Mouse (Mus musculus) midbrain, embryonic 15.5 days (tissue): Measurements from ENCODE around the gene Agbl1. TPM values are rescaled to one million over a fixed set of nuclear protein-coding genes. Genes with fewer than 3 reads are reported as not detected.

Experiments used
- ATAC-seq: fragments of 200-750 bp; cut with Nextera tagmentation; replicated peaks from 2 replicates; pipeline ENCODE4 v1.8.0; 2017; ENCODE audit warnings: moderate TSS enrichment
- H3K27ac ChIP-seq: fragments of 300-500 bp; sonication (generic); 2 replicates; pipeline ENCODE4 v1.5.1; 2015; ENCODE audit warnings: mild to moderate bottlenecking, inconsistent platforms
- H3K27me3 ChIP-seq: fragments of 300-500 bp; sonication (generic); replicated peaks from 2 replicates; pipeline ENCODE4 v1.6.1; 2015; ENCODE audit warnings: inconsistent platforms
- H3K36me3 ChIP-seq: fragments of 300-500 bp; sonication (generic); replicated peaks from 2 replicates; pipeline ENCODE4 v1.6.1; 2015; ENCODE audit warnings: inconsistent platforms
- H3K4me1 ChIP-seq: fragments of 300-500 bp; sonication (generic); 2 replicates; pipeline ENCODE4 v1.6.1; 2015; ENCODE audit warnings: inconsistent platforms
- H3K4me2 ChIP-seq: fragments of 300-500 bp; sonication (generic); 2 replicates; pipeline ENCODE4 v1.6.1; 2015; ENCODE audit warnings: inconsistent platforms, mild to moderate bottlenecking, moderate library complexity
- H3K4me3 ChIP-seq: fragments of 300-500 bp; sonication (generic); 2 replicates; pipeline ENCODE4 v1.5.1; 2015; ENCODE audit warnings: mild to moderate bottlenecking, inconsistent platforms
- H3K9ac ChIP-seq: fragments of 300-500 bp; sonication (generic); 2 replicates; pipeline ENCODE4 v1.6.1; 2015; ENCODE audit warnings: mild to moderate bottlenecking, inconsistent platforms
- H3K9me3 ChIP-seq: fragments of 300-500 bp; sonication (generic); 2 replicates; pipeline ENCODE4 v1.6.1; 2016; ENCODE audit warnings: inconsistent platforms
- WGBS: fragments of 180-500 bp; shearing (Covaris S2); methylation state at CpG from one replicate; pipeline ENCODE4 v1.1.7; 2015; ENCODE audit warnings: mixed read lengths; 5-methylcytosine and 5-hydroxymethylcytosine counted together
- polyA plus RNA-seq: library from polyadenylated mRNA; unstranded; fragments of >200 nt; fragmentation: Nextera tagmentation; extraction: Ambion mirVana; gene quantifications from 2 replicates; pipeline ENCODE4 v1.2.1, GENCODE M21; 2015

Agbl1 gene
- polyA plus RNA-seq, 1 experiment from 2014 or later, result 0.25 TPM

DNA sequence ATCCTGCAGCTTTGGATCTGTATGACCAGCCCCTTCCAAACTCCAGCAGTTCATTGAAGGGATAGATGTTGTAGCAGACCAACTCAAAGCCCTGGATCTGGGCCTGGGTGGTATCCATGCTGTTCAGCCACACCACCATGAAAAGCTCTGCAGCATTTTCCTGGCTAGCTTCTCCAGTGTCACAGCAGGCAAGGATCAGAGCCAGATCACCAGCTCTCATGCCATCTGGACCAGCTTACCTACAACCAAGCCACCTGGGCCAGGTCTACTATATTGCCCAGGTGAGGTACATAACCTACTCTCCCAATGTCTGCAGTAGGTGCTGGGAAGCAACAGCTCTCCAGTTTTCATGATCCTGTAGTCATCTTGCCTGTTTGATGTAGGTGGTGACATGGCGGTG is 884.3 kb downstream of the Agbl1 start:
- no peak overlapping the region for H3K4me3 ChIP-seq
- H3K27me3 ChIP-seq, result no peaks in the 10 kb centered on the region
- H3K36me3 ChIP-seq, result no peaks in the 10 kb centered on the region
- 97% methylated on average over 1 of the region's 1 CpGs for WGBS
- H3K9ac ChIP-seq, result no peak overlapping the region
- H3K9me3 ChIP-seq, result no peaks in the 10 kb centered on the region
- no peak for ATAC-seq
- H3K27ac ChIP-seq, result no peak overlapping the region
- H3K4me2 ChIP-seq, result no peak overlapping the region
- no peaks in the 10 kb centered on the region for H3K4me1 ChIP-seq

DNA sequence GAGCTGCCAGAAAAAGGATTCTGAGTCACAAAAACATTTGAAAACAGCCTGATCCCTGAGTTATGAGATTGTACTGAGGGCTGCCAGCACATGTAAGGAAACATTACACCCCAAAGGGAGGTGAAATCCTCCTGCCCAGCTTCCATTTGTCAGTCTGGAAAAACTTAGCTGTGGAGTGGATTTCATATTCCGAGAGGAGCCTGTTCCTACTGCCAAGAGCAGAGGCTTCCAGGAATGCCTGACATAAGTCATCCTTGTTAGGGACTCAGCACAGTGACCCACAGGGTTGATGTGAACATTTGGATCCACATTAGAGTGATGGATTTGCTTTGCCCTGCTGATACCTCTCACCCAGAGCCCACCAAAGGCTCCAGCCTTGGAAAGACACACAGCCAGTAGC is 899.4 kb downstream of the Agbl1 start:
- Histone ChIP-seq H3K27me3 (no peaks in the 10 kb centered on the region), H3K27ac (no peak overlapping the region), H3K4me2 (no peak overlapping the region), H3K36me3 (no peaks in the 10 kb centered on the region), H3K4me1 (peaks cover 7% of the 10 kb centered on the region; the same call in 1 of the 2 replicates), H3K9ac (no peak overlapping the region), H3K9me3 (no peaks in the 10 kb centered on the region), H3K4me3 (no peak overlapping the region)
- ATAC-seq, result no peak
- WGBS, result 58% methylated on average over 1 of the region's 1 CpGs

DNA sequence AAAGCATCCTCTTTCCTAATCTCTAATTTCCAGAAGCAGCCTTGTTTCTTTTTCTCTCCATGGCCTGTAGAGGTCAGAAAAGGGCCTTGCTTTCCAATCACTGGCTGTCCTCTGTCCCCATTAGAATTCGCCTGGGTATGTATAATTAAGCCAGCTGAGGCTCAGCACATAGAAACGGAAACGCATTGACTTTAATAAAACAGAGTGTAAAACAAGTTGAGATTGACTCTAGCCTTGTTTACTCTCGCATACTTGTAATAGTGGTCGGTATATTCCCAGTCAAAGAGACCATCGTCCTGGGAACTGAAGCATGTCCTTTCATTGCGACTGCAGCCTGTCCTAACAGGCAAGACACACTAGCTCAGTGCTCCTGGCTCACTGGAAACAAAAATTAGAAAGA is 902.3 kb downstream of the Agbl1 start:
- Histone ChIP-seq H3K4me1 (peaks cover 7% of the 10 kb centered on the region; the same call in 1 of the 2 replicates), H3K36me3 (no peaks in the 10 kb centered on the region), H3K27me3 (no peaks in the 10 kb centered on the region), H3K9ac (no peak overlapping the region), H3K9me3 (no peaks in the 10 kb centered on the region), H3K27ac (no peak overlapping the region; the same call in 1 of the 2 replicates), H3K4me2 (peak overlapping the region; percentile 22), H3K4me3 (no peak overlapping the region)
- ATAC-seq, result peak; percentile 84
- 13% methylated on average over 7 of the region's 7 CpGs for WGBS

DNA sequence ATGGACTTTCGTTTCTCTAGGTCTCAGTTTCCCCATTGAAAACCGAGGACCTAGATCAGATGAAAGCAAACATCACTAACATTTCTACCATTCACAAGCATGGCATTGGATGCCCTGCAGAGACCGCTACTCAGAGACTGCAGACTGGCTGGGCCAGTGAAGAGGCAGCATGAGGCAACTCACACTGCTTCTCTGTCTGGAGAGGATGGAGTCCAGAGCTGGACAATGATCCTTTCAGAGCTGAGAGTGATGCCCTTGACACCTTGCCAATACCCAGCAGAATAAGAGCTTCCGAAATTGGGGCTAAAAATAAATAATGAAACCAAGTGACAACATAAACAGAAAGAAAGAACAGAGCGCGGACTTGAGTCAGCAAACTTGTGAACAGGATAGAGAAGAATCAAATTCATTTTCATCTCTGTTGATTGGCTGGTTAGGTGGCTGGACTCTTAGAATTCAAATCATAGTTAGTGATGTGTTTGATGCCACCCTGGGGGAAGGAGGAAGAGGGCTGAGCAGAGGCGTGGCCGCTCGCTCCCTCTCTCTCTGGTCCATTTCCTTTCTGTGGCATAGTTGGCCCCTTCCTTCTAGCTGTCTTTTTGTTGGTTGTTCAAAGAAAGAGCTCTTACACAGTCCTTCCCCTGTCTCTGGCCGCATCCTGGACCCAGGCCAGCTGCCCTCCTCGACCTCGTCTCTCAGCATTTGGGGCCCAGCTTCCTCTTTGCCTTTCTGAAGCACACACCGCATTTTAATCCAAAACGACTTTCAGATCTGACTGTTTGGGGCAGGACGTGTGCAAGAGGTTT is 903.1 kb downstream of the Agbl1 start:
- no peak overlapping the region for H3K9ac ChIP-seq
- no peaks in the 10 kb centered on the region for H3K36me3 ChIP-seq
- H3K9me3 ChIP-seq, result no peaks in the 10 kb centered on the region
- no peak overlapping the region; the same call in 1 of the 2 replicates for H3K27ac ChIP-seq
- peaks cover 7% of the 10 kb centered on the region; the same call in 1 of the 2 replicates for H3K4me1 ChIP-seq
- H3K4me3 ChIP-seq, result no peak overlapping the region
- no peaks in the 10 kb centered on the region for H3K27me3 ChIP-seq
- peak; percentile 92 for ATAC-seq
- WGBS, result 46% methylated on average over 15 of the region's 15 CpGs
- no peak overlapping the region for H3K4me2 ChIP-seq

DNA sequence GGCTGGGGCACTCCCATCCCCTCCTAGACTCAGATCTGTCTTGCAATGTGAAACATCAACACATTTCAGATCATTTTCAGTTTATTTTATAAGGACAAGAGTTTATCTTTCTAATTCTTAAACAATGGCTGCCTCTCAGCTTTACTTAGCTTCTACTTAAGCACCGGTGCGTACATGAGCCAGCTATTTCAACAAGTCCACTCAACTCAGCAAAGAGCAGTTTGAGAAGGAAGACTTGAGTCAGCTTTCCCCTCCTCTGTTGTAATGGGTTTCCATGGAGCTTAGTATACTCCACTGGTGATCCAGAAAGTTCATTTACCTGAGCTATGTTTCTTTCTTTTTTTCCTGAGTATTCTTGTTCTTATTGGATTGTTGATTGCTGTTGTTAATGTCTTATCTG is 905.2 kb downstream of the Agbl1 start:
- Histone ChIP-seq H3K4me1 (peaks cover 7% of the 10 kb centered on the region; the same call in 1 of the 2 replicates), H3K9me3 (no peaks in the 10 kb centered on the region), H3K4me3 (no peak overlapping the region), H3K36me3 (no peaks in the 10 kb centered on the region), H3K27ac (no peak overlapping the region), H3K9ac (no peak overlapping the region), H3K4me2 (no peak overlapping the region), H3K27me3 (no peaks in the 10 kb centered on the region)
- ATAC-seq, result no peak
- 95% methylated on average over 2 of the region's 2 CpGs for WGBS

DNA sequence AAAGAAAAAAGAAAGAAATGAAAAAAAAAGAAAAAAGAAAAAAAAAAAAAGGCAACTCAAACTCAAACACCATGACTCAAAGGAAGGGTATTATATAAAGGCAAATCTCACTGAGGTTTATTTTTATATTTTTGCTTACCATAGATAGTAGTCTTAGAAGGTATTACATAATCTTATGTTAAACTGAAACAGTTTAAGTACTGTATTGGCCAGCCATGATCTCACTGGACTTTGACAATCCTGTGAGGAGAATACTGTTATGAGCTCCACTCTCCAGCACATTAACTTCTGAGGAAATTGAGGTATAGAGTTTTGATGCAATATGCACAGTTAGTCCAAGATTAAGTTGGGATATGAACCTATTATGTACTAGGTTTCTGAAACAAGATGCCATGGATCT is 909.0 kb downstream of the Agbl1 start:
- Histone ChIP-seq H3K4me2 (no peak overlapping the region), H3K36me3 (no peaks in the 10 kb centered on the region), H3K4me3 (no peak overlapping the region), H3K9me3 (no peaks in the 10 kb centered on the region), H3K27me3 (no peaks in the 10 kb centered on the region), H3K9ac (no peak overlapping the region), H3K27ac (no peak overlapping the region), H3K4me1 (no peaks in the 10 kb centered on the region)
- no peak for ATAC-seq

DNA sequence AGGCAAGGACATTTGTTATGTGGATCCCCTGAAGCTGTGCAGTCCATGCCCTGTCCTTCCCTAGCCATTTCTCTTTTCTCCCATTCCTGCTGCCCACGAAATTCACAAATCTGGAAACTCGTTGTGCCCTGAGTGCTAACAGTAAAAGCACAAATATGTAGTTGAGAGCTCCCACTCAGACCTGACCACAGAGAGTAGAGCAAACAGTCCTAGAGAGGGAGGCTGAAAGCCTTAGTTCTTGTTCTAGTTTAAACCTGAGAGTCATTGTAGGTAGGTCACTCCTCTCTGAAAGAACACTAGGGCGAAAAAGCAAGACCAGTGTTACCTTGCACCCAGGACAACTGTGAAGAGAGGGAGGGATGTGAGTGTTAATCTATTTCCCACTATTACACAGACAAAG is 917.8 kb downstream of the Agbl1 start:
- H3K4me1 ChIP-seq, result 0 out of 2 replicates have a peak, but pooled peaks cover 2% of the 10 kb centered on the region
- H3K9ac ChIP-seq, result no peak overlapping the region
- H3K4me2 ChIP-seq, result no peak overlapping the region
- no peaks in the 10 kb centered on the region for H3K36me3 ChIP-seq
- no peaks in the 10 kb centered on the region for H3K9me3 ChIP-seq
- no peak overlapping the region for H3K4me3 ChIP-seq
- H3K27ac ChIP-seq, result no peak overlapping the region
- WGBS, result 71% methylated on average over 3 of the region's 3 CpGs
- no peak for ATAC-seq
- H3K27me3 ChIP-seq, result no peaks in the 10 kb centered on the region

DNA sequence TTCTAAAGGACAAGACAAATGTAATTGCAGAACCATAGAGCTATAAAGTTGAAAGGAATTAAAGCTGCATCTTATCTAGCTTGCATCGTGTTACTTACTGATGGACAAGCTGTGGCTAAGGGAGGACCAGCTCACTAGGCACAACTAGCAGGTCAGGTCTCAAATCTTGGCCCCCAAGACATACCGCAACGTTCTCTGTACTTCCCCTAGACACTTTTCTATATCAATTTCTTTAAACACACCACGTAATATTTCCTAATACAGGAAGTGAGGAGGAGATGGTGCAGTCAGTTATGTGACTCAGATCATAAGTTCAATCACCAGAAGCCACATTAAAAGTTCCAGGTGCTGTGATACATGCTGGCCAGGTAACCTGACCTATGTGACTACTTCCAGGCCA is 919.1 kb downstream of the Agbl1 start:
- ATAC-seq, result no peak
- H3K4me1 ChIP-seq, result 0 out of 2 replicates have a peak, but pooled peaks cover 2% of the 10 kb centered on the region
- H3K4me2 ChIP-seq, result no peak overlapping the region
- no peak overlapping the region for H3K27ac ChIP-seq
- no peak overlapping the region for H3K4me3 ChIP-seq
- 88% methylated on average over 4 of the region's 4 CpGs for WGBS
- no peaks in the 10 kb centered on the region for H3K9me3 ChIP-seq
- H3K36me3 ChIP-seq, result no peaks in the 10 kb centered on the region
- no peaks in the 10 kb centered on the region for H3K27me3 ChIP-seq
- H3K9ac ChIP-seq, result no peak overlapping the region

DNA sequence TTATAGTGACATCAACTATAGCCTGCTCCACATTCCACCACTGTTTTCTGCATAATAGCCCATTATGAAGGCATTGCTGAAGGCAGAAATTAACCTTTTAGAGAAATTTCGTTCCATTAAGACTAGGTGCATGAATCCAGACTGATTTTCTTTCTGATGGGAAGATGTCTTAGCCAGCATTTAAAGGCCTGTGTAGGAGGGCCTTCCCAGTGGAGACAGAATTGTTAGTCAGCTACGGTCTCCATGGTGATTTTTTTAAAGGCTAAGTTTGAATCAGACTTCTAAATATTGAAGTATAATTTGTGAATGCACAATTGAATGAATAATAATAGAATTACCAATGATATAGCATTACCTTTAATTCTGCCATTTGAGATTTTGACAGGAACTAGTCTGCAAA is 920.2 kb downstream of the Agbl1 start:
- H3K9me3 ChIP-seq, result no peaks in the 10 kb centered on the region
- H3K36me3 ChIP-seq, result no peaks in the 10 kb centered on the region
- 77% methylated on average over 2 of the region's 2 CpGs for WGBS
- H3K4me1 ChIP-seq, result 0 out of 2 replicates have a peak, but pooled peaks cover 2% of the 10 kb centered on the region
- no peak overlapping the region for H3K4me3 ChIP-seq
- no peak overlapping the region for H3K9ac ChIP-seq
- H3K27ac ChIP-seq, result no peak overlapping the region
- no peak overlapping the region for H3K4me2 ChIP-seq
- H3K27me3 ChIP-seq, result no peaks in the 10 kb centered on the region
- ATAC-seq, result no peak

DNA sequence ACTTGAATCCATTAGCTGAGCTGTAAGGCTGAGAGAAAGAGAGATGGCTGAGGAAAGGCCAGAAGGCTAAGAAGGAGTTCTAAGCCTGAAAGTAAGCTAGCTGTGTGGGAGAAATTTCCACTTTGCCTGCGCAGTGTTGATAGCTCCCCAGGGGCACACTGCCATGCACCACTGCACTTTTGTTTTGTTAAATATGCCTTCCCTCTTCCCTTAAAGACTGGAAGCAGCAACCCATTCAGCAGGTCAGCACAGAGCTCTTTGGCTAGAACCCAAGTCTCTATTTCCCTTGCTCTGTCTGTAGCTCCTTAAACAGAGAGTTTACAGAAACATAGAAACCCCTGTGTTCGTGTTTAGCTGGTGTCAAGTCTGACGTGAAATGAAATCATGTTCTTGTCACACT is 922.7 kb downstream of the Agbl1 start:
- no peak overlapping the region for H3K9ac ChIP-seq
- ATAC-seq, result no peak
- 6% methylated on average over 3 of the region's 3 CpGs for WGBS

DNA sequence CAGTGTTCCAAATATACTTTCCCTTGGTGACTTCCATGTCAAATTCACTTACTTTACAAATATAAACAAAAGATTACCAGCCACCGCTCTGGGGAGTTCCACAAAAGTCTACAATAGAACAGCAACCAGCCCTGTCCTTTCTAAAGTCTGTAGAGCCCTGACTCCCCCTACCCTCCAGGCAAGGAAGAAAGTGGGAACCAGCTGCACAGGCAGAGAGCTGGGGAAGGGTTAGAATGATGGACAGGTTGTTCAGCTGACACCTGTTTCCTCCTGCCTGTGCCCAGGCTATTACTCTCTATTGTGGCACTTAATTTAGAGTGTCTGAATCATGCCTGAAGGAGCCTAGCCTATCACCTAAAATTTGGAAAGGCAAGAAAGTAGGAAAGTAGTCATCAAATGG is 923.2 kb downstream of the Agbl1 start:
- H3K4me1 ChIP-seq, result 0 out of 2 replicates have a peak, but pooled peaks cover 2% of the 10 kb centered on the region
- no peak overlapping the region for H3K4me2 ChIP-seq
- no peaks in the 10 kb centered on the region for H3K27me3 ChIP-seq
- H3K27ac ChIP-seq, result no peak overlapping the region
- H3K4me3 ChIP-seq, result no peak overlapping the region
- H3K9ac ChIP-seq, result no peak overlapping the region
- no peak for ATAC-seq
- H3K9me3 ChIP-seq, result no peaks in the 10 kb centered on the region
- no peaks in the 10 kb centered on the region for H3K36me3 ChIP-seq
- 42% methylated on average over 1 of the region's 1 CpGs for WGBS

More for the DNA sequence above, 922.7 kb downstream of the Agbl1 start:
- Histone ChIP-seq H3K4me3 (no peak overlapping the region), H3K27me3 (no peaks in the 10 kb centered on the region), H3K4me2 (no peak overlapping the region), H3K4me1 (0 out of 2 replicates have a peak, but pooled peaks cover 2% of the 10 kb centered on the region), H3K36me3 (no peaks in the 10 kb centered on the region), H3K9me3 (no peaks in the 10 kb centered on the region), H3K27ac (no peak overlapping the region)

DNA sequence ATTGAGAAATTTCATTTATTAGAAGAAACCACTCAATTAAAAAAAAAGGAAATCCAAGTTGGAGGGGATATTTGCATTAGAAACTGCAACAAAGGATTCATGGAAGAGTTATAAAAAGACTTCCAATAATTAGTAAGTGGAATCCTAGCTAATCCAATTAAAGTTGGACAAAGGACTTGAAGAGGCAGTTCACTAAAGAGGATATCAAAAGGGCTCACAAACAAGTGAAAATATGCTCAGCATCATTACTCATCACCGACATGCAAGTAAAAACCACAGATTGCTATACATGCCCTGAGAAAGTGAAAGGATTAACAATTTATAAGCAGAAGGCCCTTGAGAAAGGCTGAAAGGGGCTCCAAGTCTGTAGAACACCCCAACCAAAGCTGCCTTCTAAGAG is 935.2 kb downstream of the Agbl1 start:
- Histone ChIP-seq H3K27ac (no peak overlapping the region), H3K4me1 (no peaks in the 10 kb centered on the region), H3K9ac (no peak overlapping the region), H3K9me3 (no peaks in the 10 kb centered on the region), H3K36me3 (no peaks in the 10 kb centered on the region), H3K27me3 (no peaks in the 10 kb centered on the region), H3K4me3 (no peak overlapping the region), H3K4me2 (no peak overlapping the region)
- 34% methylated on average over 1 of the region's 1 CpGs for WGBS
- no peak for ATAC-seq
